Mouse (Mus musculus) layer of hippocampus, postnatal 36 days (tissue): ENCODE results near the gene Mrln. TPM values are rescaled to one million over a fixed set of nuclear protein-coding genes. Genes with fewer than 3 reads are reported as not detected.

ENCODE experiments used
- DNase-seq, 2 experiments: peaks; one replicate each; pipeline ENCODE4 v3.0.0; 2022
- total RNA-seq, 2 experiments: library from RNA; stranded (reverse); gene quantifications; 2 replicates each; pipeline ENCODE4 v1.2.3; 2021

Gene Mrln
- 1 to 10 TPM in 1 of 2 experiments, not detected in 1; 1.0 TPM for total RNA-seq

- no peak for DNase-seq
Observed at GRCm38 (mm10) chr10:70204505-70205399, at the start of gene Mrln. TSS of gene Mrln (plus strand) at chr10:70204664.

DNA sequence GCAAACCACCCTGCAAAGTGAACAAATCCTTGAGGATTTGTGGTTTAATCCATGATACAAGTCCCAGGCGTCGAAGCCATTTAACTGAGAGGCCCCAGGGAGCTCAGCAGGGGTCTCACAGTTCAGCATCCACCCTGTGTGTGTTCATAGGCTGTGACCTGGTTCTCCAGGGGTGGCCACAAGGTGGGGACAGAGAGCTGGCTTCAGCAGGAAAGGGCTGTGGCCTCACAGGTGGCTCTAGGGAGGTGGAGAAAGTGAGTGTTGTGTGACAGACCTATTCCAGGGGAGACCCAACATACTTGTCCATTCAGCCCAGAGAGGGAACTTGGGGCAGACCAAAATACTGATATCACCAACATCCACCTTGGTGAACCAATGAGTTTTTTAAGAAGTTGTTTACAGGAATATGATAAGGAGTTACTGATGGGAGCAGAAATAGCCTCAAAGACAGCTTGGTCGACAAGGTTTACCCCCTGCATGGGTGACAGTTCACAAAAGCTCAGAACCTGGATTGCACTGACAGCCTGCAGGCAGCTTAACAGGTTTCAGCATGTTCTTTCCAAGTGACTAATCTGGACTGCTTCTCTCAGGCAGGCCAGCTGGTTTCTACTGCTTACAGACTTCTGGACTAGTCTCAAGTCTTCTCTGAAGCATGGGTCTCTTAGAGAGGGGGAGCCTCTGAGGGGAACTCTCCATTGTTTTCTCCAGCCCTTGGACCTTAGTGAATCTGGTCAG lies 47.9 kb upstream of the Mrln start:
- DNase-seq: no peak

DNA sequence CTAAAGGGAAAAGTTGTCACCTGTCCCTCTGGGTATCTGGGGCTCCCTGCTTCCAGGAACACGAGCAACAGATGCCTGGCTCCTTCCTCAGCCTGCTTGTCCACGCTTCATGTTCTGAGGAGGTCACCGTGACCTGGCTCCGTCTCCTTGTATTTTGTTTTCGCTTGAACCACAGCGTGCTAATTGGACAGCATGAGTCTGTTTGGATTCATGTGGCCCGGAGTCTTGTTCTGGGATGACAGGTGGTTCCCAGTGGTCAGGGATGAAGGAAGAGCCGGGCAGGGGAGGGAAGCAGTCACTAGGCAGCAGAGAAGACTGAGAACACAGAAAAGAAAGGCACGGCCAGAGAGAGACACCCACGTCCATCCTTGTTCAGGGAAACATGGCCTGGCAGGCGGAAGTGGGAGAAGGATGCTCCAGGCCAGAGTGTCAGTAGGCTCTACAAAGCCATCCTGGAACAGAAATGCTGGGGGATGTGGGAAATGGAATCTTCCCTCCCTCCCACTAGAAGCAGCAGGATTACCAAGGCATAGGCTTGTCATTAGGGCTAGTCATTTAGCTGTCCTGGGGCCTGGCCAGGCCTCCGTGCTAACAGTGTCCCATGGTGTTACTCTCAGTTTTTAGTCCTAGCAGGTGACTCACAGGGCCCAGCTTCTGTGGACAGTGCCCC lies 44.7 kb upstream of the Mrln start:
- no peak for DNase-seq

- no peak for DNase-seq
Observed at GRCm38 (mm10) chr10:70160811-70161210, 43.7 kb upstream of the Mrln start.

DNA sequence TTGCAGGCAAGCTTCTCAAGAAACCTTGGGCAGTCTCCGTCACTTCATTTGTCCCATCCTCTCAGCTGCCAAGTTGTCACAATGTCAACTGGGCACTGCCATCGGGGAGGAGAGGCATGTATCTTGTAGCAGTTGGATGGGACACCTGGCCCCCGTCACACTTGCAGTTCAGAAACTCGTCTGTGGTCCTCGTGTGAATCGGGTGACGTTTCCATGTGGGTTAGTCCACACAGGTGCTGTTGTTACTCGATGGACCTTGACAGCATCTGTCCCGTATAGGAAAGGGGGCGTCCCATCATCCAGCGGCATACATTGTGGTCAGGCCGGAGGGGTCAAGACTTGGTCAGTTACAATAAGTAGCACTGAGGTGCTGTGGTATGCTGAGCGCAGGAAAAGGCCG lies 43.0 kb upstream of the Mrln start:
- DNase-seq: no peak

GRCm38 (mm10) chr10:70163681-70164080 lies 40.8 kb upstream of the Mrln start:
- no peak for DNase-seq

DNA sequence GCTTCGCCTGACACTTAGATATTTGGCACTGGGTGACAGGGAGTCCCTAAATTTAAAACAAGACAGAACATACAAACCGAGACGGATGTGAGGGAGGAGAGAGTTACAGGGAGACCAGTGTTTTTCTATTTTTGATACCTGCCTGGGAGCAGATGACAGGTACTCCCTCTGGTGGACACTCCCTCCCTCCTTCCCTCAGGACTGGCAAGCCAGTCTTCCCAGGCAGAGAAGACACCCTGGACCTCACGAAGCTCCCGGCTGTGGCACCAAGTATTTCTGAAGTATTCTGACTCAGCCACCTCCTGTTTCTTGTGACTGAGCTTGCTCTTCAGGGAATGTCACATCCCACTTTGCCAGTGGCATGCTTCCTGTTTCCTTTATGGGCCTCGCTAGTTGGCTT lies 38.6 kb upstream of the Mrln start:
- DNase-seq: no peak

DNA sequence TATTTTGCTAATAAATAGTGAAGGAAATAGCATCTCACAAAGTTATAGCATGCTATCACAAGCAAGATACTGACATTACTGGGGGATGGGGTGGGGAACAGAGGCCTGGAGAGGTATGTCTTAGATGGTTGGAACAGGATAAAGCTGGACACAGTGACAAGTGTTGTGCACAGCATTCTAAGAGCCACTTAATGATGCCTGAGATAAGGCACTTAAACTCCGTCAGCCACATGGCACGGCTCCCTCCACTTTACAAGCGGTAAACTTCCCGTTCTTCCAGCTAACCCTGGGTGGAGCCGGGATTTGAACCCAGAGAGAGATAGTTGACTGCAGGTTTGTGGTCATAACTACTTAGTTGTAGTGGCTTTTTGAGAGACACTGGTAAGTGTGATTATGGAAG lies 38.0 kb upstream of the Mrln start:
- no peak for DNase-seq

DNA sequence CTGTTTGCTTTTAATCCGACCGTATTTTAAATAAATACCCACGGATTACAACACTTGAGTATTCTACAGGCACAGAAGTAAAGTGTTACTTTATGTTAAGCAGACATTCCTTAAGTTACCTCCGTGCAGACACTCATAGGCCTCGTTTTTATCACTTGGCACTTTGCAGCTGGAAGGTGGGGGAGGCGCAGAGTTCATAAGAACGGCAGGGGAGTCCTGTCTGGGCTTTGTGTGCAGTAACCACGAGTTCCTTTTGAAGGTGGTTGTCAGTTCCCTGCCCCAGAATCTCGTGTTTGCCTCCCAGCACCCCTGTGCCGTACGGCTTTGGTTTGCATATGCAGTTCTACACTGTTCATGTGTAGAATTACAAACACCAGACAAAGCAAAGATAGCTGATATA lies 36.8 kb upstream of the Mrln start:
- DNase-seq: no peak

- DNase-seq: no peak
Observed at GRCm38 (mm10) chr10:70168396-70168795, 36.1 kb upstream of the Mrln start.

DNA sequence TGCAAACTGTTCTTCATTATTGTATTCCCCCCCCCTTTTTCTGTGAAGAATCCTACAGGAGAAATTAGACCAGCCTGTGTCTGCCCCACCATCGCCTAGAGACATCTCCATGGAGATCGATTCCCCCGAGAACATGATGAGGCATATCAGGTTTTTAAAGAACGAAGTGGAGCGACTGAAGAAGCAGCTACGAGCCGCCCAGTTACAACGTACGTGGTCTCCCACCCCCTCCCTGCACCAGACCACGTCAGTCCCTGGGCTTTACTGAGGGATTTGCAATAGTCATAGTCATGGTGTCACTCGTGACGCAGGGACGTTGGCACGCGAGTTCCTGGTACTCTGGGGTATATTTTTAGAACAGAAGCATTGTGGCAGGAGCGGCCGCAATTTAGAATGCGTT lies 35.4 kb upstream of the Mrln start:
- DNase-seq: peak in 1 of 2 experiments; percentile 29

DNA sequence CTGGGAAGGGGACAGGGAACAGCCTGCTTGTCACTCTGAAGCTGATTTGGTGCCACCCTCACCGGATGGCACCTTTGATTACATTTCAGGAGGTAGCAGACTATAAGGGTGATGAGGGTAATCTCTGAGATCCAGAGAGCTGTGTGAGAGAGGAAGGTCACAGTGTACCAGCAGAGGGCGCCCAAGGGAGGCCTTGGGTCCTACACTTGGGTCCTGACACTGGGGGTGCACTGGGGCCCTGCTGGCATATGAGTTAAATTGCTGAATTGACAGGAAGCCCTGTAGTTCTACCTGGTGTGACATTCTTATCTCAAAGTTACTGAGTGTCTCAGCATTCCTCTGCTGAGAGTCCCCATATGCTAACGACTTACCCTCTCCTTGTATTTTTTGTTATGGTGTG lies 31.1 kb upstream of the Mrln start:
- peak in 1 of 2 experiments; percentile 42 for DNase-seq

DNA sequence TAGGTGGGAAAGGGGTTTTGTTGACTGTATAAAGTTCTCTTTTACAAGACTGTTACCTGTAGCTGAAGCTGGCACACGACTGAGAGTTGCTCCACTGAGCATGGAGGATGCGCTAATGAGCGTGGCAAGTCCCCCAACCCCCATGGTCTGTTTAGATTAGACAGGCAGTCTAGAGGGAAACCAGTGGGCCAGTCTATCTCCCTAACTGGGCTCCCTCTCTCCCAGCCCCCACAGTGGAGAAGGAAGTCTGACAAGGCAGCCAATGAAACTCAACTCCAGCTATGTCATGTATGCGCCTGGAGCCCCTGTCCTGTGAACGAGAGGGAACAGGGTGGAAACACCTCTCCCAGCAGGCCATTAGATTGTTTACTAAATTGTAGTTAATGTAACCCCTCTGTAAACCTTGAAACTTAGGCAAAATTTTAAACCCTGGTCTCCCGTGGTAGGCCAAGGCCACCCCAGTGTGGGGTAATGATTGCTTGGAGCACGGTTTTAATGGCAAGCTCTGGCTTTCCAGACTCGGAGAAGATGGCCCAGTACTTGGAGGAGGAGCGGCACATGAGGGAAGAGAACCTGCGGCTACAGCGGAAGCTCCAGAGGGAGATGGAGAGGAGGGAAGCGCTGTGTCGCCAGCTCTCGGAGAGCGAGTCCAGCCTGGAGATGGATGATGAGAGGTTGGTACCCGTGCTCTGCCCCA lies 29.8 kb upstream of the Mrln start:
- no peak for DNase-seq

- DNase-seq: no peak
Observed at GRCm38 (mm10) chr10:70180727-70181126, 23.7 kb upstream of the Mrln start.

DNA sequence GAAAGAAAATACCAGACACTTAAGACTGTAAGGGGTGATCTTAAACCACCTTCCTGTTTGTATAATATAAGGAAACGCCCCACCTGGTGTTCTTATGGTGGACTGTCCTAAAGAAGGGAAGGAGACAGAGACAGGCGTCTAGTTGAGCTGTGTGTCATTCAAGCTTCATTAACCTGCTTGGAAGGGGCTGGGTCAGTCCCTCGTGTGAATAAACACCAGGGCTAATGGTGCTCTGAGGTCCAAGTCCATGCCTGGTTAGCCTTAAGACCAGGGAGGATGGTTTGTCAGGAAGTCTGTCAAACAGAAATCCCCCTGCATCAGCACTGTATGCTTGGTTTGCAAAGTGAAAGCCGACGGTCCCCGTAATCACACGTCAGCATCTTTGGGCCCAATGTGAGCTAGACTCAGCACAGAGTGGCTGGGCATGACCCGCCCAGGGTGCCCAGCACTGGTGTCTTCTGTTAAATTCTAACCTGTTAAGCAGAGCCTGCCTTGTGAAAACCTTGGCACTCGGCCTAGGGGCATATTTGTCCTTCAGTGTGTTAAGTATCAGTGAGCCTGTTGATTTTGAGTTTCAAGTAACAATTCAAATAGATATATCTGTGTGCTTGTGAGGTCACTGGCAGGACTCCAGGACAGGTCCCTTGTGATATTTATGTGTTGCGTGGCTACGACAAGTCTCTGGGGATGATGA lies 23.0 kb upstream of the Mrln start:
- no peak for DNase-seq

DNA sequence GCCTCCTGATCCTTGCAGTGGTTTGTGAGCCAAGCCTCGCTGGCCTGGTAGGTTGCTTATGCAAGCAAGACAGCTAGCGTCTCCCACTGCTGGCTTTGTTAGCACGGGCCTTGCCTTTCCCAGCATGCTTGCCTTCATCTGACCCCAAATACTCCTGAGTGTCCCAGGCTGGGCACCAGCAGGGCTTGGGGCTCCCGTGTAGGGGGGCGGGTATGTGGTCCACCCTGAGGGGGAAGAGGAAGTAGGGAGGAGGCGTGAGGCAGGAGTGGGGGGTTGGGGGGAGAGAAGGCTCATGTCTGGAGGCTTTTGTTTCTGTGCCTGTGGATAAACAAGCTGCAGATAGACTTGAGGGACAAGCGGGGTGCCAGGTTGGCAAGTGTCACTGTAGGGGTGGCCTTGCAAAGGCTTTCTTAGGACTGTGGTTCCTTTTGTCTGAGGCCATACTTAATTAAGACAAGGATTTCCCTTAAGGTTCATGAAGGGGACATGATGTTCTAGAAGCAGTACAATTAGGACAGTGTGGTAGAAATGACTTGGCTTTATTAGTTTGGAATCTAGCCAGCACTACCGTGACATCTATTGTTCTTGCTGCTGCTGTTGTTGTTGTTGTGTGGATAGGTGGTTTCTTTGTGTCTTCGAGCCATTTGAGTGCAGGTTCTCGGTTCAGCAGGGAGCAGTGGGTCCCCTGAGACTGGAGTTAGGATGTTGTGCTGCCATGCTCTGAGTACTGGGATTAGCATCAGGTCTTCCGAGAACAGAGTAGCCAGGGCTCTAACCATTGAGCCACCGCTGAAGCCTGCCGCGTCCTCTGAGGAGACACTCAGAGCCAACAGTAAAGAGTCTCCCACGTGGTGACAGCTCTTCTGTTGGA lies 21.0 kb upstream of the Mrln start:
- no peak for DNase-seq

DNA sequence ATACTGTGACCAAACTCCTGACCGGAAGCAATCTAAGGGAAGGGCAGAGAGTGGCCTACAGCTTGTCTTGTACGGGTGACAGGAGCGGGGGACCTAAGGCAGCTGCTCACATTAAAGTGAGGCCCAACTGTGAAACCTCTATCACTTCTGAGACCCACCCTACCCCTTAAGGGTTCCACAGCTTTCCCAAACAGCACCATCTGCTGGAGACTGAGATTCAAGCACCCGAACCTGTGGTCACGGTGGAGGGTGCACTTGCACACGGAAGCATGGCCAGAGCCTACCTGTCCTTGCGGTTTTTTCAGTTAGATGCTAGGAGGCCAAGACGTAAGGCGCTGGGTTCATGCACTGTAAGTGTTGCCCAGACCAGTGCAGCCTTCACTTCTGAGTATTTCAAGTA lies 18.3 kb upstream of the Mrln start:
- peak in 1 of 2 experiments; percentile 26 for DNase-seq

DNA sequence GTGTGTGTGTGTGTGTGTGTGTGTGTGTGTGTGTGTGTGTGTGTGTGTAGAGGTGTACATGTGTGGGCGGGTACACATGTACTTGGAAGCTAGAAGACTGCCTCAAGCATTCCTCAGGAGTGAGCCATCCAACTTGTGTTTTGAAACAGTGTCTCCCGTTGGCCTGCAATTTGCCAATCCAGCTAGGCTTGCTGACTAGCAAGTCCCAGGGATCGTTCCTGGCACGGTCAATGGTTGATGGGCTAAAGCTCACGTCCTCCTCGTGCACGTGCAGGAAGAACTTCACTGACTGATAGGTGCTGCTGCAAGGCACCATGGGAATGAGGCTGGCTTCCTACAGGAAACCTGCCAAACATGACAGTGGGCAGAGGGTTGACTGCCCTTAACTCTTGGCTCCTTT lies 17.9 kb upstream of the Mrln start:
- DNase-seq: no peak

DNA sequence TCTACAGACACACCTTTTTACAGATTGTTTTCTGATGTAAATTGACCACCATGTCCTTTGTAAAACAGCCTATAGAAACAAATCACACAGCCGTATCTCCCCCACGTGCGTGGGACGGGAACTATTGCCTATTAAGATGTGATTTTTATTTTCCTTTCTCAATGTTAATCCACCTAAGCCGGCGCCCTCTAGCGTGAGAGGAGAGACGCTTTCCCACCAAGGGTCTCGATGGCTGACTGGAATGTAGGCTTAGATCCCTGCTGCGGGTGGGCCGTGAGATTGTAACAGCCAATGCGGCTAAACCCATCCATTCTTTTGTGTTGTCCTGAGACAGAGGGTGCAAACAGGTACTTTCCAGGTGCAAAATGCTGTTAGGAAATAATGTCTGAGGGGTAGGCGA lies 14.6 kb upstream of the Mrln start:
- no peak for DNase-seq

- DNase-seq: no peak
Observed at GRCm38 (mm10) chr10:70194283-70194682, 10.2 kb upstream of the Mrln start.

DNA sequence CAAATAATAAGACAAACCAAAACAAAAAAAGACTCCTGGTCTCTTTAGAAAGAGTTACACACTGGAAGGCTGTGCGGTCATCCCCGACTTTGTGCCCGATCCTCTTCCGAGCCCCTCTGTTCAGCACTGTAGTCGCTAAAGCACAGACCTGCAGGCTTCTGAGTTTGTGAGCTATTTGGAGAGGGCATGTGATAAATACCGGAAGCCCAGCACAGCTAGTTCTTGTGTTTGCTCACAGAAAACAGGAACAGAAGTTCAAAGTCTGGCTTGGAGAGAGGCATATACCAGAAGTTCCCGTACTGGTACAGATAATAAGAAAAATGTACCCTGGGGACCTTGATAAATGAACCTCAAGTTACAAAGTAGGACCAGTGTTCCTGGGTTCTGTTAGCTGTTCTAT lies 9.2 kb upstream of the Mrln start:
- DNase-seq: no peak
